In genomic region chr11:59497747-59498146, GRCm38 (mm10) we compare ENCODE assay signal across 18 mouse cellular contexts. TPM values are rescaled to one million over a fixed set of nuclear protein-coding genes. Genes with fewer than 3 reads are reported as not detected.
DNase-seq lines count a peak whose midpoint lies in the region; ATAC-seq and TF ChIP-seq lines count a peak whose summit lies in the region.
"Had no signal": no experiment of that assay in that cellular context is flagged by ENCODE, and none has a peak within 500 bp of the region (broad histone marks: within the 10 kb centered on the region; RNA-seq: fewer than 3 reads in every experiment).

No protein-coding gene starts in this region.

- 62% methylated on average over 7 of the region's 7 CpGs for WGBS in liver, embryonic 14.5 days (ENCODE audit: insufficient replicate concordance)
- 71% methylated on average over 7 of the region's 7 CpGs for WGBS in liver, embryonic 12.5 days (ENCODE audit: insufficient replicate concordance)
- WGBS in macrophage (ENCODE audit: missing documents): 92% methylated on average over 7 of the region's 7 CpGs
- 94% methylated on average over 7 of the region's 7 CpGs for WGBS in forebrain, embryonic 12.5 days

- peak; percentile 29; the same call in 1 of the 2 replicates for TF ChIP-seq CTCF in liver, embryonic 14.5 days (IDR thresholded peaks at IDR 0.05; ENCODE audit: low read depth)

- H3K4me3 ChIP-seq in liver, embryonic 14.5 days (ENCODE audit: insufficient read depth in 1 of 2, low read depth in 2 of 2, low read length in 2 of 2): no peak overlapping the region
- no peak overlapping the region for H3K4me3 ChIP-seq in liver, embryonic 12.5 days
- H3K4me3 ChIP-seq in macrophage (ENCODE audit: inconsistent target): no peak overlapping the region
- H3K4me3 ChIP-seq in forebrain, embryonic 12.5 days (replicated peaks): no peak overlapping the region
- H3K4me3 ChIP-seq: embryonic facial prominence, embryonic 12.5 days; forebrain, embryonic 15.5 days; hindbrain, embryonic 15.5 days had no signal

- H3K9me3 ChIP-seq in liver, embryonic 14.5 days (ENCODE audit: control insufficient read depth, low read length): no peaks in the 10 kb centered on the region
- H3K9me3 ChIP-seq in liver, embryonic 12.5 days (replicated peaks): no peaks in the 10 kb centered on the region
- no peaks in the 10 kb centered on the region for H3K9me3 ChIP-seq in forebrain, embryonic 12.5 days
- H3K9me3 ChIP-seq: embryonic facial prominence, embryonic 12.5 days; forebrain, embryonic 15.5 days; hindbrain, embryonic 15.5 days had no signal

- no peak overlapping the region for H3K27ac ChIP-seq in liver, embryonic 14.5 days
- H3K27ac ChIP-seq in liver, embryonic 12.5 days: no peak overlapping the region
- peak overlapping the region; percentile 51 for H3K27ac ChIP-seq in macrophage
- no peak overlapping the region for H3K27ac ChIP-seq in forebrain, embryonic 12.5 days
- H3K27ac ChIP-seq: embryonic facial prominence, embryonic 12.5 days; forebrain, embryonic 15.5 days; hindbrain, embryonic 15.5 days had no signal

- H3K79me2 ChIP-seq in macrophage (ENCODE audit: inconsistent target): no peaks in the 10 kb centered on the region

- H3K36me3 ChIP-seq in liver, embryonic 14.5 days (replicated peaks; ENCODE audit: control insufficient read depth, insufficient read depth, low read depth): peaks cover 8% of the 10 kb centered on the region
- peaks cover 90% of the 10 kb centered on the region for H3K36me3 ChIP-seq in liver, embryonic 12.5 days
- peaks cover 68% of the 10 kb centered on the region for H3K36me3 ChIP-seq in macrophage (ENCODE audit: inconsistent target)
- peaks cover 99% of the 10 kb centered on the region for H3K36me3 ChIP-seq in forebrain, embryonic 12.5 days (replicated peaks)

- H3K27me3 ChIP-seq in liver, embryonic 14.5 days (ENCODE audit: control insufficient read depth, insufficient read depth, low read length): no peaks in the 10 kb centered on the region
- H3K27me3 ChIP-seq in liver, embryonic 12.5 days (replicated peaks): no peaks in the 10 kb centered on the region
- H3K27me3 ChIP-seq in forebrain, embryonic 12.5 days: no peaks in the 10 kb centered on the region
- H3K27me3 ChIP-seq: embryonic facial prominence, embryonic 12.5 days; forebrain, embryonic 15.5 days; hindbrain, embryonic 15.5 days had no signal

- H3K4me1 ChIP-seq in liver, embryonic 14.5 days (replicated peaks; ENCODE audit: control insufficient read depth in 2 of 2, insufficient read depth in 2 of 2, low read length in 1 of 2): no peaks in the 10 kb centered on the region
- H3K4me1 ChIP-seq in liver, embryonic 12.5 days: no peaks in the 10 kb centered on the region
- no peaks in the 10 kb centered on the region for H3K4me1 ChIP-seq in forebrain, embryonic 12.5 days
- H3K4me1 ChIP-seq: embryonic facial prominence, embryonic 12.5 days; forebrain, embryonic 15.5 days; hindbrain, embryonic 15.5 days had no signal

- no peak overlapping the region for H3K4me2 ChIP-seq in liver, embryonic 14.5 days (ENCODE audit: low read depth)
- no peak overlapping the region for H3K4me2 ChIP-seq in liver, embryonic 12.5 days
- no peak overlapping the region for H3K4me2 ChIP-seq in forebrain, embryonic 12.5 days
- H3K4me2 ChIP-seq: embryonic facial prominence, embryonic 12.5 days; forebrain, embryonic 15.5 days; hindbrain, embryonic 15.5 days had no signal

- no peak overlapping the region for H3K9ac ChIP-seq in liver, embryonic 14.5 days (replicated peaks)
- H3K9ac ChIP-seq in liver, embryonic 12.5 days: no peak overlapping the region
- H3K9ac ChIP-seq in forebrain, embryonic 12.5 days: no peak overlapping the region
- H3K9ac ChIP-seq: embryonic facial prominence, embryonic 12.5 days; forebrain, embryonic 15.5 days; hindbrain, embryonic 15.5 days had no signal

- ATAC-seq in CD4-positive, CD25-positive, alpha-beta regulatory T cell, adult 4 months: no peak
- no peak for ATAC-seq in liver, embryonic 14.5 days (ENCODE audit: insufficient read depth)
- ATAC-seq in liver, embryonic 12.5 days: no peak
- ATAC-seq in forebrain, embryonic 12.5 days (ENCODE audit: low FRiP score): no peak
- ATAC-seq: forebrain, embryonic 15.5 days had no signal

- TF ChIP-seq EP300 in liver, embryonic 14.5 days (IDR thresholded peaks at IDR 0.05; ENCODE audit: low read depth): no peak

- DNase-seq in CD4-positive, CD25-positive, alpha-beta regulatory T cell, adult 2 months (ENCODE audit: low read depth, low spot score): peak; percentile 12
- no peak for DNase-seq in liver, embryonic 14.5 days (ENCODE audit: low read depth in 3 of 3, low spot score in 3 of 3)
- DNase-seq in ES-CJ7 (ENCODE audit: low read depth, low spot score): peak; percentile 58
- no peak for DNase-seq in cerebellum, postnatal 36 days
- DNase-seq: adrenal gland, postnatal 36 days; cerebellum, adult 2 months; heart, postnatal 36 days; kidney, adult 11 months; lung, adult 18-20 months; lung, postnatal 36 days; right cerebral cortex, postnatal 25 days had no signal

RNA-seq across cellular contexts. Expression of gene Zfp867, which starts 25.5 kb away (rescaled TPM):
- 1 to 10 TPM; 6.0 to 6.9 TPM for polyA plus RNA-seq in CD4-positive, CD25-positive, alpha-beta regulatory T cell, adult 4 months (2017; shearing (Covaris generic))
- 0.38 and 0.51 TPM in 2 replicates for polyA plus RNA-seq in liver, embryonic 14.5 days (2012; rRNA removed)
- 1.4 and 1.5 TPM in 2 replicates for polyA plus RNA-seq in liver, embryonic 14.5 days (2014; fragmentation: Nextera tagmentation; extraction: Ambion mirVana)
- polyA plus RNA-seq in liver, embryonic 12.5 days (2016; fragmentation: Nextera tagmentation; extraction: Ambion mirVana): 1.3 and 1.7 TPM in 2 replicates
- total RNA-seq in macrophage (2018; cell fraction: chromatin; rRNA removed): 1 to 10 TPM; 1.3 to 9.7 (median 4.0) TPM
- 1 to 10 TPM in 19 of 26 experiments, under 1 TPM in 7; 0.40 to 2.1 (median 1.4) TPM for total RNA-seq in macrophage (2018; cell fraction: cytosol; rRNA removed)
- total RNA-seq in macrophage (2018; cell fraction: nucleus; rRNA removed): 1 to 10 TPM in 24 of 26 experiments, under 1 TPM in 2; 0.63 to 8.2 (median 3.2) TPM
- 1.2 to 1.7 TPM (median 1.6 TPM) in 3 replicates for polyA plus RNA-seq in macrophage (2018)
- 11.6 and 12.2 TPM in 2 replicates for polyA plus RNA-seq in forebrain, embryonic 12.5 days (2016; fragmentation: Nextera tagmentation; extraction: Ambion mirVana)

RNA-seq across cellular contexts. Expression of gene Zkscan17, which starts 28.8 kb away (rescaled TPM):
- polyA plus RNA-seq in CD4-positive, CD25-positive, alpha-beta regulatory T cell, adult 4 months (2017; shearing (Covaris generic)): 10 to 100 TPM in 1 of 2 experiments, 1 to 10 TPM in 1; 8.6 to 14.2 TPM
- 2.1 and 2.3 TPM in 2 replicates for polyA plus RNA-seq in liver, embryonic 14.5 days (2012; rRNA removed)
- polyA plus RNA-seq in liver, embryonic 14.5 days (2014; fragmentation: Nextera tagmentation; extraction: Ambion mirVana): 2.9 and 3.4 TPM in 2 replicates
- polyA plus RNA-seq in liver, embryonic 12.5 days (2016; fragmentation: Nextera tagmentation; extraction: Ambion mirVana): 8.6 and 9.1 TPM in 2 replicates
- total RNA-seq in macrophage (2018; cell fraction: chromatin; rRNA removed): 100 to 1,000 TPM in 1 of 26 experiments, 10 to 100 TPM in 25; 26.2 to 124 (median 43.6) TPM
- 10 to 100 TPM in 25 of 26 experiments, 1 to 10 TPM in 1; 9.9 to 26.3 (median 16.1) TPM for total RNA-seq in macrophage (2018; cell fraction: cytosol; rRNA removed)
- 10 to 100 TPM; 14.9 to 66.5 (median 35.2) TPM for total RNA-seq in macrophage (2018; cell fraction: nucleus; rRNA removed)
- polyA plus RNA-seq in macrophage (2018): 10.8 to 16.3 TPM (median 11.7 TPM) in 3 replicates
- polyA plus RNA-seq in forebrain, embryonic 12.5 days (2016; fragmentation: Nextera tagmentation; extraction: Ambion mirVana): 29.6 and 34.9 TPM in 2 replicates

RNA-seq across cellular contexts. Expression of gene Nlrp3, which starts 43.6 kb away (rescaled TPM):
- not detected for polyA plus RNA-seq in CD4-positive, CD25-positive, alpha-beta regulatory T cell, adult 4 months (2017; shearing (Covaris generic))
- polyA plus RNA-seq in liver, embryonic 14.5 days (2012; rRNA removed): 0.42 and 0.54 TPM in 2 replicates
- 0.25 and 0.39 TPM in 2 replicates for polyA plus RNA-seq in liver, embryonic 14.5 days (2014; fragmentation: Nextera tagmentation; extraction: Ambion mirVana)
- polyA plus RNA-seq in liver, embryonic 12.5 days (2016; fragmentation: Nextera tagmentation; extraction: Ambion mirVana): 0.41 and 0.43 TPM in 2 replicates
- total RNA-seq in macrophage (2018; cell fraction: chromatin; rRNA removed): 1,000 to 10,000 TPM in 11 of 26 experiments, 100 to 1,000 TPM in 14, 10 to 100 TPM in 1; 75.9 to 3,830 (median 872) TPM
- 100 to 1,000 TPM in 12 of 26 experiments, 10 to 100 TPM in 14; 22.4 to 664 (median 78.7) TPM for total RNA-seq in macrophage (2018; cell fraction: cytosol; rRNA removed)
- total RNA-seq in macrophage (2018; cell fraction: nucleus; rRNA removed): 1,000 to 10,000 TPM in 7 of 26 experiments, 100 to 1,000 TPM in 17, 10 to 100 TPM in 2; 53.6 to 2,106 (median 679) TPM
- polyA plus RNA-seq in macrophage (2018): 12.7 to 36.4 TPM (median 25.2 TPM) in 3 replicates
- polyA plus RNA-seq in forebrain, embryonic 12.5 days (2016; fragmentation: Nextera tagmentation; extraction: Ambion mirVana): 0.10 TPM in 1 of 2 replicates, not detected in the other

RNA-seq across cellular contexts. Expression of gene Snap47, which starts 46.8 kb away (rescaled TPM):
- 10 to 100 TPM; 52.6 to 67.3 TPM for polyA plus RNA-seq in CD4-positive, CD25-positive, alpha-beta regulatory T cell, adult 4 months (2017; shearing (Covaris generic))
- polyA plus RNA-seq in liver, embryonic 14.5 days (2012; rRNA removed): 11.2 and 12.4 TPM in 2 replicates
- 21.6 and 26.5 TPM in 2 replicates for polyA plus RNA-seq in liver, embryonic 14.5 days (2014; fragmentation: Nextera tagmentation; extraction: Ambion mirVana)
- 34.4 and 35.8 TPM in 2 replicates for polyA plus RNA-seq in liver, embryonic 12.5 days (2016; fragmentation: Nextera tagmentation; extraction: Ambion mirVana)
- 10 to 100 TPM in 13 of 26 experiments, 1 to 10 TPM in 12, under 1 TPM in 1; 0.88 to 23.7 (median 9.3) TPM for total RNA-seq in macrophage (2018; cell fraction: chromatin; rRNA removed)
- 10 to 100 TPM; 15.1 to 31.7 (median 20.0) TPM for total RNA-seq in macrophage (2018; cell fraction: cytosol; rRNA removed)
- 10 to 100 TPM in 13 of 26 experiments, 1 to 10 TPM in 13; 3.4 to 21.8 (median 10.1) TPM for total RNA-seq in macrophage (2018; cell fraction: nucleus; rRNA removed)
- polyA plus RNA-seq in macrophage (2018): 20.2 to 31.5 TPM (median 30.9 TPM) in 3 replicates
- polyA plus RNA-seq in forebrain, embryonic 12.5 days (2016; fragmentation: Nextera tagmentation; extraction: Ambion mirVana): 169 and 173 TPM in 2 replicates

RNA-seq across cellular contexts. Expression of gene Jmjd4, which starts 47.9 kb away (rescaled TPM):
- 1 to 10 TPM; 3.9 to 6.9 TPM for polyA plus RNA-seq in CD4-positive, CD25-positive, alpha-beta regulatory T cell, adult 4 months (2017; shearing (Covaris generic))
- 2.5 and 3.2 TPM in 2 replicates for polyA plus RNA-seq in liver, embryonic 14.5 days (2012; rRNA removed)
- polyA plus RNA-seq in liver, embryonic 14.5 days (2014; fragmentation: Nextera tagmentation; extraction: Ambion mirVana): 3.5 and 3.8 TPM in 2 replicates
- 7.5 and 7.7 TPM in 2 replicates for polyA plus RNA-seq in liver, embryonic 12.5 days (2016; fragmentation: Nextera tagmentation; extraction: Ambion mirVana)
- 10 to 100 TPM in 7 of 26 experiments, 1 to 10 TPM in 19; 2.7 to 20.5 (median 6.8) TPM for total RNA-seq in macrophage (2018; cell fraction: chromatin; rRNA removed)
- total RNA-seq in macrophage (2018; cell fraction: cytosol; rRNA removed): 1 to 10 TPM; 1.7 to 5.6 (median 3.7) TPM
- 10 to 100 TPM in 5 of 26 experiments, 1 to 10 TPM in 21; 2.5 to 16.1 (median 4.6) TPM for total RNA-seq in macrophage (2018; cell fraction: nucleus; rRNA removed)
- 3.3 to 4.3 TPM (median 3.3 TPM) in 3 replicates for polyA plus RNA-seq in macrophage (2018)
- polyA plus RNA-seq in forebrain, embryonic 12.5 days (2016; fragmentation: Nextera tagmentation; extraction: Ambion mirVana): 13.3 and 15.6 TPM in 2 replicates

Comparison
In these comparisons a context has a peak if more than half of its experiments do, and no peak if none do; other contexts are left out.
1. DNase-seq: peak in CD4-positive, CD25-positive, alpha-beta regulatory T cell, adult 2 months (single experiment) and ES-CJ7 (single experiment); none in liver, embryonic 14.5 days (0 of 3) and cerebellum, postnatal 36 days (0 of 2).